Mouse (Mus musculus) lung, adult 10 weeks (tissue): ENCODE measurements around the gene Supt5. TPM values are rescaled to one million over a fixed set of nuclear protein-coding genes. Genes with fewer than 3 reads are reported as not detected.

Experiments used
- polyA plus RNA-seq: library from polyadenylated mRNA; stranded (reverse); fragments of 350-450 nt; fragmentation: Illumina TruSeq; extraction: RNeasy Lipid Tissue Mini Kit (QIAGEN cat#74804); gene quantifications from one replicate; pipeline ENCODE4 v1.2.3, GENCODE M21; 2014; ENCODE audit warnings: low read depth, low replicate concordance; ENCODE audit not compliant: insufficient read depth

Supt5 gene
- polyA plus RNA-seq: 34.2 TPM

GRCm38 (mm10) chr7:28338108-28338998, at the start of gene Supt5:
Gene Supt5 (minus strand): TSS chr7:28338746.

GRCm38 (mm10) chr7:28380237-28381016, 41.9 kb upstream of the Supt5 start, which contains the start of gene Zfp36:
Gene Zfp36 (minus strand): TSS chr7:28380253.

GRCm38 (mm10) chr7:28372251-28373108, 33.9 kb upstream of the Supt5 start, which contains the start of gene Plekhg2:
Gene Plekhg2 (minus strand): TSS chr7:28372599.

GRCm38 (mm10) chr7:28350155-28350883, 11.8 kb upstream of the Supt5 start, which contains the start of gene Rps16:
Gene Rps16 (plus strand): TSS chr7:28350652.

GRCm38 (mm10) chr7:28311926-28312543, 26.5 kb downstream of the Supt5 start, which contains the start of gene Timm50:
Gene Timm50 (minus strand): TSS chr7:28312072.

GRCm38 (mm10) chr7:28301616-28302433, 36.7 kb downstream of the Supt5 start, which contains the start of gene Dll3:
Gene Dll3 (minus strand): TSS chr7:28302238.

GRCm38 (mm10) chr7:28290638-28291590, 47.6 kb downstream of the Supt5 start, which contains the start of gene Selenov:
Gene Selenov (minus strand): TSS chr7:28291186.

GRCm38 (mm10) chr7:28277615-28278278, 60.8 kb downstream of the Supt5 start, which contains the start of gene Eid2b:
Gene Eid2b (plus strand): TSS chr7:28277739.

GRCm38 (mm10) chr7:28267129-28268041, 71.2 kb downstream of the Supt5 start, which contains the start of gene Eid2:
Gene Eid2 (plus strand): TSS chr7:28267881.

Other genes starting within 250 kb of the Supt5 start
- 0.51 TPM for gene 9530053A07Rik, start 209.3 kb downstream of the Supt5 start, polyA plus RNA-seq
- 63.8 TPM for gene Fbl, start 169.0 kb downstream of the Supt5 start, polyA plus RNA-seq
- gene Dyrk1b, start 159.3 kb downstream of the Supt5 start, polyA plus RNA-seq: 9.0 TPM
- gene Eid2, start 70.9 kb downstream of the Supt5 start, polyA plus RNA-seq: 7.7 TPM
- gene Eid2b, start 61.0 kb downstream of the Supt5 start, polyA plus RNA-seq: 7.7 TPM
- not detected for gene Selenov, start 47.6 kb downstream of the Supt5 start, polyA plus RNA-seq
- gene Dll3, start 36.5 kb downstream of the Supt5 start, polyA plus RNA-seq: not detected
- gene Timm50, start 26.7 kb downstream of the Supt5 start, polyA plus RNA-seq: 32.3 TPM
- gene Rps16, start 11.9 kb upstream of the Supt5 start, polyA plus RNA-seq: 1,955 TPM
- gene Plekhg2, start 33.9 kb upstream of the Supt5 start, polyA plus RNA-seq: 9.7 TPM
- gene Zfp36, start 41.5 kb upstream of the Supt5 start, polyA plus RNA-seq: 49.5 TPM
- 23.3 TPM for gene Med29, start 54.0 kb upstream of the Supt5 start, polyA plus RNA-seq
- 56.4 TPM for gene Paf1, start 54.2 kb upstream of the Supt5 start, polyA plus RNA-seq
- gene Gmfg, start 98.7 kb upstream of the Supt5 start, polyA plus RNA-seq: 140 TPM
- gene Lrfn1, start 113.2 kb upstream of the Supt5 start, polyA plus RNA-seq: 0.81 TPM
- not detected for gene Ifnl2, start 171.7 kb upstream of the Supt5 start, polyA plus RNA-seq
- gene Ifnl3, start 184.1 kb upstream of the Supt5 start, polyA plus RNA-seq: not detected
- not detected for gene Sycn, start 202.1 kb upstream of the Supt5 start, polyA plus RNA-seq
- gene Nccrp1, start 208.5 kb upstream of the Supt5 start, polyA plus RNA-seq: 0.65 TPM